Comparison of ENCODE assay signal across 28 mouse cellular contexts in the genomic region with DNA sequence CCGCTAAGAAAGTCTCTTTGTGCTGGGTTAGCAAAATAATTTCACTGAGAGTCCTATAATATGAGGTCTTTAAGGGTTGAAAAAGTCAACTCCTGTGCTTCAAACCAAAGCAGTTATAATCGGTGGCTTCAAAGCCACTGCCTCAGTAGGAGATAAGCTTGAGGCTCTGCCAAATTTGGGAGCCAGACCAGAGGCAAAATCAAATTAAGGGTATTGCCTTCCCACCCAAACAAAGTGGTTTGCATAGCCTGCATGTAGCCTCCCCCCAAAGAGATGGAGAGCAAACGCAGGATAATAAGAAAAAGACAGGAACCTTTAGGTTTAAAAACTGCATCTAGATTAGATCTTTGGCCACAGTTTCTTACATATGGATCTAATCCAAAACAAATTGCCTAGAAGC. TPM values are rescaled to one million over a fixed set of nuclear protein-coding genes. Genes with fewer than 3 reads are reported as not detected.
"Had no signal": no experiment of that assay in that cellular context is flagged by ENCODE, and none has a peak within 500 bp of the region (broad histone marks: within the 10 kb centered on the region; RNA-seq: fewer than 3 reads in every experiment).

No protein-coding gene starts in this region.

- H3K4me3 ChIP-seq: gastrocnemius, adult 2 months; heart, embryonic 10.5 days; heart, embryonic 12.5 days; hindbrain, embryonic 13.5 days; hindbrain, embryonic 15.5 days; kidney, embryonic 15.5 days; limb, embryonic 12.5 days; limb, embryonic 15.5 days; liver, embryonic 13.5 days; liver, embryonic 15.5 days had no signal

- DNase-seq: gastrocnemius, adult 2 months; gastrocnemius, postnatal 10 days; gastrocnemius, postnatal 25 days; heart, adult 18-20 months; heart, postnatal 10 days; heart, postnatal 36 days; kidney, adult 11 months; kidney, adult 2 months; kidney, adult 9 months; kidney, postnatal 14 days; kidney, postnatal 36 days; layer of hippocampus, adult 9-11 months; layer of hippocampus, postnatal 36 days; left cerebral cortex, postnatal 4 days; liver, embryonic 13.5 days had no signal

- H3K4me2 ChIP-seq: heart, embryonic 12.5 days; hindbrain, embryonic 13.5 days; hindbrain, embryonic 15.5 days; kidney, embryonic 15.5 days; limb, embryonic 12.5 days; limb, embryonic 15.5 days; liver, embryonic 11.5 days; liver, embryonic 13.5 days; liver, embryonic 15.5 days had no signal

- H3K27me3 ChIP-seq: heart, embryonic 12.5 days; hindbrain, embryonic 13.5 days; hindbrain, embryonic 15.5 days; kidney, embryonic 15.5 days; limb, embryonic 12.5 days; limb, embryonic 15.5 days; liver, embryonic 13.5 days; liver, embryonic 15.5 days had no signal

- H3K4me1 ChIP-seq: heart, embryonic 10.5 days; heart, embryonic 12.5 days; hindbrain, embryonic 13.5 days; hindbrain, embryonic 15.5 days; kidney, embryonic 15.5 days; limb, embryonic 12.5 days; limb, embryonic 15.5 days; liver, embryonic 13.5 days; liver, embryonic 15.5 days had no signal

- H3K9ac ChIP-seq: heart, embryonic 12.5 days; hindbrain, embryonic 13.5 days; hindbrain, embryonic 15.5 days; kidney, embryonic 15.5 days; limb, embryonic 12.5 days; limb, embryonic 15.5 days; liver, embryonic 13.5 days; liver, embryonic 15.5 days had no signal

- H3K9me3 ChIP-seq: heart, embryonic 10.5 days; heart, embryonic 12.5 days; hindbrain, embryonic 13.5 days; hindbrain, embryonic 15.5 days; kidney, embryonic 15.5 days; limb, embryonic 12.5 days; limb, embryonic 15.5 days; liver, embryonic 13.5 days; liver, embryonic 15.5 days had no signal

- H3K27ac ChIP-seq: gastrocnemius, adult 2 months; heart, embryonic 10.5 days; hindbrain, embryonic 13.5 days; hindbrain, embryonic 15.5 days; hindbrain, postnatal 0 days; kidney, embryonic 15.5 days; kidney, postnatal 0 days; limb, embryonic 12.5 days; limb, embryonic 15.5 days; liver, embryonic 13.5 days; liver, embryonic 15.5 days had no signal

- H3K36me3 ChIP-seq: heart, embryonic 10.5 days; heart, embryonic 12.5 days; hindbrain, embryonic 13.5 days; hindbrain, embryonic 15.5 days; kidney, embryonic 15.5 days; limb, embryonic 12.5 days; limb, embryonic 15.5 days; liver, embryonic 13.5 days; liver, embryonic 15.5 days had no signal

- ATAC-seq: hindbrain, postnatal 0 days; intestine, embryonic 16.5 days had no signal

RNA-seq across cellular contexts. Expression of a gene that starts 58.0 kb away (rescaled TPM):
- polyA plus RNA-seq: heart, embryonic 12.5 days; intestine, embryonic 14.5 days; kidney, adult 2 months; liver, embryonic 15.5 days had no signal
